Mouse (Mus musculus): ENCODE measurements around the gene Olfr1034. TPM values are rescaled to one million over a fixed set of nuclear protein-coding genes. Genes with fewer than 3 reads are reported as not detected.
"Not testable (repeated sequence)": the region's sequence is repeated elsewhere in the genome, so short reads cannot be mapped to it uniquely, and the experiment has no call there.

Gene Olfr1034
- not detected in 2 replicates for polyA plus RNA-seq (2016; fragmentation: Nextera tagmentation; extraction: Ambion mirVana)

- no peak for DNase-seq (ENCODE audit: extremely low spot score, low spot score)
- Histone ChIP-seq H3K4me1 (no peaks in the 10 kb centered on the region), H3K9me3 (no peaks in the 10 kb centered on the region), H3K36me3 (replicated peaks) (no peaks in the 10 kb centered on the region), H3K27ac (no peak within 1 kb of the TSS), H3K27me3 (ENCODE audit: poor library complexity, severe bottlenecking) (no peaks in the 10 kb centered on the region), H3K4me3 (no peak within 1 kb of the TSS)
Measured at GRCm38 (mm10) chr2:86045561-86045960, at the start of gene Olfr1034. TSS of gene Olfr1034 (plus strand) at chr2:86045861.

- 84% methylated on average over 7 of the region's 7 CpGs for WGBS
- no peaks in the 10 kb centered on the region for H3K9me3 ChIP-seq
- H3K36me3 ChIP-seq (replicated peaks): no peaks in the 10 kb centered on the region
- H3K4me3 ChIP-seq: no peak within 1 kb of the TSS
- DNase-seq (ENCODE audit: extremely low spot score, low spot score): no peak
- H3K27ac ChIP-seq: no peak within 1 kb of the TSS
- H3K27me3 ChIP-seq (ENCODE audit: poor library complexity, severe bottlenecking): no peaks in the 10 kb centered on the region
- H3K4me1 ChIP-seq: no peaks in the 10 kb centered on the region
Measured at GRCm38 (mm10) chr2:86005240-86005639, 40.4 kb upstream of the Olfr1034 start, which contains the start of gene Olfr1032. TSS of gene Olfr1032 (plus strand) at chr2:86005540.

GRCm38 (mm10) chr2:86020406-86020805 lies 25.3 kb upstream of the Olfr1034 start, which contains the start of gene Olfr1033:
TSS of gene Olfr1033 (plus strand) at chr2:86020633.
- not testable (repeated sequence) for H3K27me3 ChIP-seq (ENCODE audit: poor library complexity, severe bottlenecking); H3K9me3 ChIP-seq; H3K27ac ChIP-seq; H3K36me3 ChIP-seq (replicated peaks); DNase-seq (ENCODE audit: extremely low spot score, low spot score); H3K4me1 ChIP-seq
- 6% methylated on average over 11 of the region's 11 CpGs for WGBS
- peak within 1 kb of the TSS; percentile 38 for H3K4me3 ChIP-seq

GRCm38 (mm10) chr2:86021518-86021917 lies 24.1 kb upstream of the Olfr1034 start:
- WGBS: 80% methylated on average over 8 of the region's 9 CpGs
- H3K4me3 ChIP-seq; H3K9me3 ChIP-seq; H3K36me3 ChIP-seq (replicated peaks); H3K4me1 ChIP-seq; H3K27me3 ChIP-seq (ENCODE audit: poor library complexity, severe bottlenecking); H3K27ac ChIP-seq; DNase-seq (ENCODE audit: extremely low spot score, low spot score): not testable (repeated sequence)

- not testable (repeated sequence) for H3K9me3 ChIP-seq; DNase-seq (ENCODE audit: extremely low spot score, low spot score); H3K36me3 ChIP-seq (replicated peaks); H3K27ac ChIP-seq; H3K4me3 ChIP-seq; H3K4me1 ChIP-seq; H3K27me3 ChIP-seq (ENCODE audit: poor library complexity, severe bottlenecking)
Measured at GRCm38 (mm10) chr2:86050777-86051176, 5.1 kb downstream of the Olfr1034 start.

GRCm38 (mm10) chr2:86063766-86064165 lies 18.1 kb downstream of the Olfr1034 start:
- DNase-seq (ENCODE audit: extremely low spot score, low spot score); H3K9me3 ChIP-seq; H3K27ac ChIP-seq; H3K36me3 ChIP-seq (replicated peaks); H3K4me3 ChIP-seq; H3K4me1 ChIP-seq; H3K27me3 ChIP-seq (ENCODE audit: poor library complexity, severe bottlenecking): not testable (repeated sequence)
- WGBS: 98% methylated on average over 2 of the region's 2 CpGs

- Histone ChIP-seq H3K36me3 (replicated peaks) (no peaks in the 10 kb centered on the region), H3K4me1 (no peaks in the 10 kb centered on the region), H3K27ac (no peak overlapping the region), H3K4me3 (no peak overlapping the region), H3K9me3 (no peaks in the 10 kb centered on the region; the same call in 1 of the 2 replicates), H3K27me3 (ENCODE audit: poor library complexity, severe bottlenecking) (no peaks in the 10 kb centered on the region)
- WGBS: 95% methylated on average over 8 of the region's 8 CpGs
- DNase-seq (ENCODE audit: extremely low spot score, low spot score): no peak
Measured at GRCm38 (mm10) chr2:86070189-86070588, 24.5 kb downstream of the Olfr1034 start.

GRCm38 (mm10) chr2:86073692-86074091 lies 28.0 kb downstream of the Olfr1034 start, which contains the start of gene Olfr1036:
TSS of gene Olfr1036 (plus strand) at chr2:86073992.
- H3K4me3 ChIP-seq; H3K27me3 ChIP-seq (ENCODE audit: poor library complexity, severe bottlenecking); H3K36me3 ChIP-seq (replicated peaks); H3K4me1 ChIP-seq; H3K9me3 ChIP-seq; DNase-seq (ENCODE audit: extremely low spot score, low spot score); H3K27ac ChIP-seq: not testable (repeated sequence)

GRCm38 (mm10) chr2:86080478-86080877 lies 34.8 kb downstream of the Olfr1034 start:
- H3K9me3 ChIP-seq; H3K4me3 ChIP-seq; H3K36me3 ChIP-seq (replicated peaks); H3K27me3 ChIP-seq (ENCODE audit: poor library complexity, severe bottlenecking); H3K4me1 ChIP-seq; H3K27ac ChIP-seq; DNase-seq (ENCODE audit: extremely low spot score, low spot score): not testable (repeated sequence)
- WGBS: 88% methylated on average over 1 of the region's 1 CpGs

- Histone ChIP-seq H3K4me3 (no peak within 1 kb of the TSS), H3K36me3 (replicated peaks) (no peaks in the 10 kb centered on the region), H3K4me1 (no peaks in the 10 kb centered on the region), H3K27ac (no peak within 1 kb of the TSS), H3K27me3 (ENCODE audit: poor library complexity, severe bottlenecking) (no peaks in the 10 kb centered on the region), H3K9me3 (no peaks in the 10 kb centered on the region)
- 93% methylated on average over 2 of the region's 2 CpGs for WGBS
- no peak for DNase-seq (ENCODE audit: extremely low spot score, low spot score)
Measured at GRCm38 (mm10) chr2:86087285-86087684, 41.6 kb downstream of the Olfr1034 start, which contains the start of gene Olfr1037. TSS of gene Olfr1037 (minus strand) at chr2:86087385.

Other genes starting within 250 kb of the Olfr1034 start
- not detected in 2 replicates for gene Olfr1016, start 243.3 kb upstream of the Olfr1034 start, polyA plus RNA-seq (2016; fragmentation: Nextera tagmentation; extraction: Ambion mirVana)
- not detected in 2 replicates for gene Olfr1018, start 227.4 kb upstream of the Olfr1034 start, polyA plus RNA-seq (2016; fragmentation: Nextera tagmentation; extraction: Ambion mirVana)
- not detected in 2 replicates for gene Olfr1019, start 200.4 kb upstream of the Olfr1034 start, polyA plus RNA-seq (2016; fragmentation: Nextera tagmentation; extraction: Ambion mirVana)
- not detected in 2 replicates for gene Olfr1020, start 198.8 kb upstream of the Olfr1034 start, polyA plus RNA-seq (2016; fragmentation: Nextera tagmentation; extraction: Ambion mirVana)
- not detected in 2 replicates for gene Olfr1022, start 177.3 kb upstream of the Olfr1034 start, polyA plus RNA-seq (2016; fragmentation: Nextera tagmentation; extraction: Ambion mirVana)
- not detected in 2 replicates for gene Olfr1023, start 160.2 kb upstream of the Olfr1034 start, polyA plus RNA-seq (2016; fragmentation: Nextera tagmentation; extraction: Ambion mirVana)
- not detected in 2 replicates for gene Olfr1024, start 140.8 kb upstream of the Olfr1034 start, polyA plus RNA-seq (2016; fragmentation: Nextera tagmentation; extraction: Ambion mirVana)
- gene Olfr1025-ps1, start 130.7 kb upstream of the Olfr1034 start, polyA plus RNA-seq (2016; fragmentation: Nextera tagmentation; extraction: Ambion mirVana): not detected in 2 replicates
- gene Olfr1026, start 124.3 kb upstream of the Olfr1034 start, polyA plus RNA-seq (2016; fragmentation: Nextera tagmentation; extraction: Ambion mirVana): not detected in 2 replicates
- not detected in 2 replicates for gene Olfr1028, start 95.4 kb upstream of the Olfr1034 start, polyA plus RNA-seq (2016; fragmentation: Nextera tagmentation; extraction: Ambion mirVana)
- gene Olfr1029, start 72.0 kb upstream of the Olfr1034 start, polyA plus RNA-seq (2016; fragmentation: Nextera tagmentation; extraction: Ambion mirVana): not detected in 2 replicates
- gene Olfr1030, start 66.6 kb upstream of the Olfr1034 start, polyA plus RNA-seq (2016; fragmentation: Nextera tagmentation; extraction: Ambion mirVana): not detected in 2 replicates
- not detected in 2 replicates for gene Olfr1031, start 55.6 kb upstream of the Olfr1034 start, polyA plus RNA-seq (2016; fragmentation: Nextera tagmentation; extraction: Ambion mirVana)
- not detected in 2 replicates for gene Olfr1032, start 40.3 kb upstream of the Olfr1034 start, polyA plus RNA-seq (2016; fragmentation: Nextera tagmentation; extraction: Ambion mirVana)
- not detected in 2 replicates for gene Olfr1033, start 25.2 kb upstream of the Olfr1034 start, polyA plus RNA-seq (2016; fragmentation: Nextera tagmentation; extraction: Ambion mirVana)
- gene Olfr1036, start 28.1 kb downstream of the Olfr1034 start, polyA plus RNA-seq (2016; fragmentation: Nextera tagmentation; extraction: Ambion mirVana): not detected in 2 replicates
- not detected in 2 replicates for gene Olfr1037, start 41.5 kb downstream of the Olfr1034 start, polyA plus RNA-seq (2016; fragmentation: Nextera tagmentation; extraction: Ambion mirVana)
- not detected in 2 replicates for gene Olfr1039, start 90.1 kb downstream of the Olfr1034 start, polyA plus RNA-seq (2016; fragmentation: Nextera tagmentation; extraction: Ambion mirVana)
- gene Olfr1040, start 100.9 kb downstream of the Olfr1034 start, polyA plus RNA-seq (2016; fragmentation: Nextera tagmentation; extraction: Ambion mirVana): not detected in 2 replicates
- not detected in 2 replicates for gene Olfr1042, start 116.0 kb downstream of the Olfr1034 start, polyA plus RNA-seq (2016; fragmentation: Nextera tagmentation; extraction: Ambion mirVana)
- not detected in 2 replicates for gene Olfr1043, start 121.7 kb downstream of the Olfr1034 start, polyA plus RNA-seq (2016; fragmentation: Nextera tagmentation; extraction: Ambion mirVana)
- not detected in 2 replicates for gene Olfr1044, start 132.0 kb downstream of the Olfr1034 start, polyA plus RNA-seq (2016; fragmentation: Nextera tagmentation; extraction: Ambion mirVana)
- not detected in 2 replicates for gene Olfr52, start 139.8 kb downstream of the Olfr1034 start, polyA plus RNA-seq (2016; fragmentation: Nextera tagmentation; extraction: Ambion mirVana)
- not detected in 2 replicates for gene Olfr1045, start 157.1 kb downstream of the Olfr1034 start, polyA plus RNA-seq (2016; fragmentation: Nextera tagmentation; extraction: Ambion mirVana)
- gene Olfr1046, start 173.5 kb downstream of the Olfr1034 start, polyA plus RNA-seq (2016; fragmentation: Nextera tagmentation; extraction: Ambion mirVana): not detected in 2 replicates
- gene Olfr1047, start 185.5 kb downstream of the Olfr1034 start, polyA plus RNA-seq (2016; fragmentation: Nextera tagmentation; extraction: Ambion mirVana): not detected in 2 replicates
- gene Olfr1048, start 194.4 kb downstream of the Olfr1034 start, polyA plus RNA-seq (2016; fragmentation: Nextera tagmentation; extraction: Ambion mirVana): not detected in 2 replicates
- gene Olfr1049, start 212.5 kb downstream of the Olfr1034 start, polyA plus RNA-seq (2016; fragmentation: Nextera tagmentation; extraction: Ambion mirVana): not detected in 2 replicates
- not detected in 2 replicates for gene Olfr1051, start 233.2 kb downstream of the Olfr1034 start, polyA plus RNA-seq (2016; fragmentation: Nextera tagmentation; extraction: Ambion mirVana)
- gene Olfr1052, start 246.6 kb downstream of the Olfr1034 start, polyA plus RNA-seq (2016; fragmentation: Nextera tagmentation; extraction: Ambion mirVana): not detected in 2 replicates